Mouse (Mus musculus): Measurements from ENCODE around the gene Zbed4. TPM values are rescaled to one million over a fixed set of nuclear protein-coding genes. Genes with fewer than 3 reads are reported as not detected.
"Not testable (repeated sequence)": the region's sequence is repeated elsewhere in the genome, so short reads cannot be mapped to it uniquely, and the experiment has no call there.

Zbed4 gene
- polyA plus RNA-seq, 1 experiment from 2014 or later: 13.4 TPM

- Histone ChIP-seq H3K9ac (ENCODE audit: low read length) (no peak overlapping the region), H3K4me2 (ENCODE audit: low read length) (no peak overlapping the region), H3K4me1 (ENCODE audit: control insufficient read depth in 2 of 2, insufficient read depth in 2 of 2, low read length in 2 of 2) (0 out of 4 replicates have a peak, but pooled peaks cover under 1% of the 10 kb centered on the region in 2 experiments), H3K9me3 (ENCODE audit: control insufficient read depth, low read length) (no peaks in the 10 kb centered on the region), H3K27me3 (ENCODE audit: control insufficient read depth, insufficient read depth, low read length) (no peaks in the 10 kb centered on the region), H3K36me3 (ENCODE audit: control insufficient read depth, insufficient read depth, low read length) (peaks cover 54% of the 10 kb centered on the region), H3K27ac (replicated peaks in 1 of 2; ENCODE audit: control insufficient read depth in 1 of 2, insufficient read depth in 1 of 2, low read depth in 2 of 2, low read length in 2 of 2) (no peak overlapping the region), H3K4me3 (ENCODE audit: control insufficient read depth in 1 of 2, insufficient read depth in 1 of 2, low read depth in 1 of 2, low read length in 2 of 2) (no peak overlapping the region)
- ATAC-seq (ENCODE audit: insufficient number of reproducible peaks, insufficient read depth, low FRiP score, low read depth): no peak
- 86% methylated on average over 3 of the region's 3 CpGs for WGBS
Observed at GRCm38 (mm10) chr15:88813262-88813661, 61.8 kb downstream of the Zbed4 start.

GRCm38 (mm10) chr15:88813873-88814272 lies 62.4 kb downstream of the Zbed4 start:
- not testable (repeated sequence) for H3K4me2 ChIP-seq (ENCODE audit: low read length); H3K4me1 ChIP-seq (ENCODE audit: control insufficient read depth in 2 of 2, insufficient read depth in 2 of 2, low read length in 2 of 2); H3K9ac ChIP-seq (ENCODE audit: low read length); H3K9me3 ChIP-seq (ENCODE audit: control insufficient read depth, low read length); ATAC-seq (ENCODE audit: insufficient number of reproducible peaks, insufficient read depth, low FRiP score, low read depth); H3K27ac ChIP-seq (replicated peaks in 1 of 2; ENCODE audit: control insufficient read depth in 1 of 2, insufficient read depth in 1 of 2, low read depth in 2 of 2, low read length in 2 of 2); H3K4me3 ChIP-seq (ENCODE audit: control insufficient read depth in 1 of 2, insufficient read depth in 1 of 2, low read depth in 1 of 2, low read length in 2 of 2); H3K27me3 ChIP-seq (ENCODE audit: control insufficient read depth, insufficient read depth, low read length)
- H3K36me3 ChIP-seq (ENCODE audit: control insufficient read depth, insufficient read depth, low read length): peaks cover 54% of the 10 kb centered on the region
- WGBS: 86% methylated on average over 2 of the region's 2 CpGs

- no peak for ATAC-seq (ENCODE audit: insufficient number of reproducible peaks, insufficient read depth, low FRiP score, low read depth)
Observed at GRCm38 (mm10) chr15:88814411-88815047, 63.1 kb downstream of the Zbed4 start.

GRCm38 (mm10) chr15:88815196-88815700 lies 63.8 kb downstream of the Zbed4 start:
- H3K9me3 ChIP-seq (ENCODE audit: control insufficient read depth, low read length): no peaks in the 10 kb centered on the region
- no peak overlapping the region for H3K4me2 ChIP-seq (ENCODE audit: low read length)
- H3K9ac ChIP-seq (ENCODE audit: low read length): no peak overlapping the region
- no peaks in the 10 kb centered on the region for H3K27me3 ChIP-seq (ENCODE audit: control insufficient read depth, insufficient read depth, low read length)
- WGBS: 87% methylated on average over 6 of the region's 6 CpGs
- H3K4me1 ChIP-seq (ENCODE audit: control insufficient read depth in 2 of 2, insufficient read depth in 2 of 2, low read length in 2 of 2): peaks cover 4 to 7% of the 10 kb centered on the region in 2 experiments; a peak in 3 of 4 replicates
- ATAC-seq (ENCODE audit: insufficient number of reproducible peaks, insufficient read depth, low FRiP score, low read depth): no peak
- H3K27ac ChIP-seq (replicated peaks in 1 of 2; ENCODE audit: control insufficient read depth in 1 of 2, insufficient read depth in 1 of 2, low read depth in 2 of 2, low read length in 2 of 2): no peak overlapping the region
- peaks cover 54% of the 10 kb centered on the region for H3K36me3 ChIP-seq (ENCODE audit: control insufficient read depth, insufficient read depth, low read length)
- no peak overlapping the region for H3K4me3 ChIP-seq (ENCODE audit: control insufficient read depth in 1 of 2, insufficient read depth in 1 of 2, low read depth in 1 of 2, low read length in 2 of 2)

More at GRCm38 (mm10) chr15:88814411-88815047, 63.1 kb downstream of the Zbed4 start:
- Histone ChIP-seq H3K27ac (replicated peaks in 1 of 2; ENCODE audit: control insufficient read depth in 1 of 2, insufficient read depth in 1 of 2, low read depth in 2 of 2, low read length in 2 of 2) (no peak overlapping the region), H3K27me3 (ENCODE audit: control insufficient read depth, insufficient read depth, low read length) (no peaks in the 10 kb centered on the region), H3K4me1 (ENCODE audit: control insufficient read depth in 2 of 2, insufficient read depth in 2 of 2, low read length in 2 of 2) (peaks cover 2 to 4% of the 10 kb centered on the region in 2 experiments; a peak in 1 of 4 replicates), H3K9me3 (ENCODE audit: control insufficient read depth, low read length) (no peaks in the 10 kb centered on the region), H3K4me3 (ENCODE audit: control insufficient read depth in 1 of 2, insufficient read depth in 1 of 2, low read depth in 1 of 2, low read length in 2 of 2) (no peak overlapping the region), H3K36me3 (ENCODE audit: control insufficient read depth, insufficient read depth, low read length) (peaks cover 54% of the 10 kb centered on the region), H3K4me2 (ENCODE audit: low read length) (no peak overlapping the region), H3K9ac (ENCODE audit: low read length) (no peak overlapping the region)
- WGBS: 97% methylated on average over 11 of the region's 11 CpGs

GRCm38 (mm10) chr15:88819026-88819905 lies 67.8 kb downstream of the Zbed4 start, which contains the start of the genes Alg12 and Creld2:
Alg12 (minus strand) TSS chr15:88819318.
Creld2 (plus strand) TSS chr15:88819646.
- Histone ChIP-seq H3K36me3 (ENCODE audit: control insufficient read depth, insufficient read depth, low read length) (peaks cover 56% of the 10 kb centered on the region), H3K9ac (ENCODE audit: low read length) (peak within 1 kb of the TSS; percentile 90), H3K9me3 (ENCODE audit: control insufficient read depth, low read length) (no peaks in the 10 kb centered on the region), H3K4me1 (ENCODE audit: control insufficient read depth in 2 of 2, insufficient read depth in 2 of 2, low read length in 2 of 2) (peaks cover 8 to 17% of the 10 kb centered on the region in 2 experiments), H3K27ac (replicated peaks in 1 of 2; ENCODE audit: control insufficient read depth in 1 of 2, insufficient read depth in 1 of 2, low read depth in 2 of 2, low read length in 2 of 2) (peak within 1 kb of the TSS; percentile 68 to 76; a peak in 3 of 4 replicates), H3K4me3 (ENCODE audit: control insufficient read depth in 1 of 2, insufficient read depth in 1 of 2, low read depth in 1 of 2, low read length in 2 of 2) (peak within 1 kb of the TSS; percentile 89 to 92), H3K27me3 (ENCODE audit: control insufficient read depth, insufficient read depth, low read length) (no peaks in the 10 kb centered on the region), H3K4me2 (ENCODE audit: low read length) (peak within 1 kb of the TSS; percentile 79)
- peak; percentile 97 for ATAC-seq (ENCODE audit: insufficient number of reproducible peaks, insufficient read depth, low FRiP score, low read depth)
- WGBS: under 1% methylated on average over 88 of the region's 88 CpGs

- Histone ChIP-seq H3K9ac (ENCODE audit: low read length) (peak overlapping the region; percentile 89), H3K27me3 (ENCODE audit: control insufficient read depth, insufficient read depth, low read length) (no peaks in the 10 kb centered on the region), H3K4me2 (ENCODE audit: low read length) (peak overlapping the region; percentile 79), H3K9me3 (ENCODE audit: control insufficient read depth, low read length) (no peaks in the 10 kb centered on the region), H3K36me3 (ENCODE audit: control insufficient read depth, insufficient read depth, low read length) (peaks cover 56% of the 10 kb centered on the region), H3K27ac (replicated peaks in 1 of 2; ENCODE audit: control insufficient read depth in 1 of 2, insufficient read depth in 1 of 2, low read depth in 2 of 2, low read length in 2 of 2) (no peak overlapping the region), H3K4me3 (ENCODE audit: control insufficient read depth in 1 of 2, insufficient read depth in 1 of 2, low read depth in 1 of 2, low read length in 2 of 2) (peak overlapping the region; percentile 89 to 92), H3K4me1 (ENCODE audit: control insufficient read depth in 2 of 2, insufficient read depth in 2 of 2, low read length in 2 of 2) (peaks cover 8 to 17% of the 10 kb centered on the region in 2 experiments)
- ATAC-seq (ENCODE audit: insufficient number of reproducible peaks, insufficient read depth, low FRiP score, low read depth): no peak
- WGBS: under 1% methylated on average over 23 of the region's 23 CpGs
Observed at GRCm38 (mm10) chr15:88819906-88820303, 68.4 kb downstream of the Zbed4 start.

- no peak overlapping the region for H3K9ac ChIP-seq (ENCODE audit: low read length)
- peaks cover 56% of the 10 kb centered on the region for H3K36me3 ChIP-seq (ENCODE audit: control insufficient read depth, insufficient read depth, low read length)
- no peaks in the 10 kb centered on the region for H3K27me3 ChIP-seq (ENCODE audit: control insufficient read depth, insufficient read depth, low read length)
- WGBS: 85% methylated on average over 7 of the region's 7 CpGs
- H3K4me2 ChIP-seq (ENCODE audit: low read length): no peak overlapping the region
- ATAC-seq (ENCODE audit: insufficient number of reproducible peaks, insufficient read depth, low FRiP score, low read depth): no peak
- H3K27ac ChIP-seq (replicated peaks in 1 of 2; ENCODE audit: control insufficient read depth in 1 of 2, insufficient read depth in 1 of 2, low read depth in 2 of 2, low read length in 2 of 2): no peak overlapping the region
- no peaks in the 10 kb centered on the region for H3K9me3 ChIP-seq (ENCODE audit: control insufficient read depth, low read length)
- peaks cover 8 to 17% of the 10 kb centered on the region in 2 experiments for H3K4me1 ChIP-seq (ENCODE audit: control insufficient read depth in 2 of 2, insufficient read depth in 2 of 2, low read length in 2 of 2)
- H3K4me3 ChIP-seq (ENCODE audit: control insufficient read depth in 1 of 2, insufficient read depth in 1 of 2, low read depth in 1 of 2, low read length in 2 of 2): no peak overlapping the region
Observed at GRCm38 (mm10) chr15:88821403-88821802, 69.9 kb downstream of the Zbed4 start.
